Mouse (Mus musculus) Patski (cell line): ENCODE measurements around the gene Naif1. TPM values are rescaled to one million over a fixed set of nuclear protein-coding genes. Genes with fewer than 3 reads are reported as not detected.
A peak's percentile ranks its signal among the peaks of the same experiment; 100 is the strongest.
"Not testable (repeated sequence)": the region's sequence is repeated elsewhere in the genome, so short reads cannot be mapped to it uniquely, and the experiment has no call there.

ENCODE experiments used
- ATAC-seq: fragments of 100-300 bp; one replicate; pipeline ENCODE4 v1.8.0; 2021
- CTCF ChIA-PET: fragments of 350-600 bp; sonication (Branson Sonifier 250); formaldehyde crosslinking; loops from one replicate; lab custom pipeline; 2022; ENCODE audit warnings: inconsistent platforms; lab: Charles Lee
- POLR2A ChIA-PET: fragments of 350-600 bp; sonication (Branson Sonifier 250); formaldehyde crosslinking; loops from one replicate; lab custom pipeline; 2022; ENCODE audit warnings: antibody characterized with exemption, inconsistent platforms; lab: Charles Lee
- DNase-seq: peaks from one replicate; pipeline ENCODE4 v3.0.0-alpha.2; 2011; ENCODE audit warnings: low read depth, low spot score
- H3K27me3 ChIP-seq: fragments of 371-371 bp; one replicate; pipeline ENCODE4 v1.5.1; 2021
- CTCF ChIP-seq: fragments of 100-300 bp; IDR thresholded peaks from one replicate; pipeline ENCODE4 v1.5.1; 2021
- in situ Hi-C: fragments of 300-500 bp; cut with MboI; formaldehyde crosslinking; loops from 3 replicates; pipeline ENCODE4 v1.11.1; 2018; ENCODE audit warnings: low pct_unique_long_range_greater_than_20kb, mixed read lengths
- polyA plus RNA-seq: library from polyadenylated mRNA; unstranded; gene quantifications from one replicate; pipeline ENCODE4 v1.2.3, GENCODE M21; 2021

The Naif1 gene
- polyA plus RNA-seq, 1 experiment from 2014 or later, result 5.9 TPM

GRCm38 (mm10) chr2:32452441-32452971, 2.2 kb downstream of the Naif1 start:
- DNase-seq, result no peak
- ATAC-seq, result no peak
- TF ChIP-seq CTCF, result no peak
- no peaks in the 10 kb centered on the region for H3K27me3 ChIP-seq
- in situ Hi-C loops, result loop anchor here (5.0 kb wide), 1 partner anchor 35 kb away; no protein-coding TSS in a partner anchor
- POLR2A ChIA-PET, result no interaction called here
- CTCF ChIA-PET, result interaction anchor here (0.9 to 3.0 kb wide), 3 partner anchors 31 to 48 kb away, joined by 3 to 9 read pairs (median 3); no protein-coding TSS in a partner anchor

DNA sequence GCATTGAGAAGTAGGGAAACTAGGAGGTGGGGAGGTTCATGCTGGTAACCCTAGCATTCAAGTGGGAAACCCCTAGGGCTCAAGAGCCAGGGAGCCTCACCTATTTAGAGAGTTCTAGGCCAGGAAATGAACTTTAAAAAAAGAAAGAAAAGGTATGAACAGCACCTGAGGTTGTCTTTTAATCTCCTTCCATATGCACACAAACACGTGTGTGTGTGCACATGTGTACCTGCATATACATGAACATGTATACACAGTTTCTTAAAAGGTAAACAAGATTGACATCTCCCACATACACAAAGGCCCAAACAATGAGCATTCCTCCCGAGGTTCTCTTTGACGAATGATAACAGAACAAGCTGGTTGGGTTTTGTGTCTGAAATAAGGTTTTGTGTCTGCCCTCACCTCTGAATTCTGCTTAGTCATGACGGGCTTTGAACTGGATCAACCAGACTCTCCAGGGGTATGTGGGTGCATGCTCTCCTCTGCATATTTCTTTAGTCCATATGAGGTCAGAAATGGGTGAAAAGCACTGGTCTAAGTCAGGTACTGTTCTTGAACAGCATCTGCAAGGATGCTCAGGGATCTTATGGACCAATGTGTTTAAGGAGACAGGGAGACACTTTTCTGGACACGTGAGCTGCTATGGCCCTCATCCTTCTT, 3.5 kb downstream of the Naif1 start:
- CTCF ChIA-PET, result interaction anchor here (3.0 kb wide), 1 partner anchor 33 kb away, joined by 9 read pairs; no protein-coding TSS in a partner anchor
- POLR2A ChIA-PET, result no interaction called here
- TF ChIP-seq CTCF, result no peak
- no peak for DNase-seq
- no peaks in the 10 kb centered on the region for H3K27me3 ChIP-seq
- no peak for ATAC-seq
- in situ Hi-C loops, result loop anchor here (5.0 kb wide), 1 partner anchor 36 kb away; no protein-coding TSS in a partner anchor

- in situ Hi-C loops, result loop anchor here (5.0 kb wide), 1 partner anchor 37 kb away; no protein-coding TSS in a partner anchor
- ATAC-seq, result no peak
- ChIA-PET CTCF (no interaction called here), POLR2A (interaction anchor here (1.4 kb wide), 1 partner anchor 36 kb away, joined by 3 read pairs; no protein-coding TSS in a partner anchor)
- no peaks in the 10 kb centered on the region for H3K27me3 ChIP-seq
- no peak for TF ChIP-seq CTCF
- DNase-seq, result no peak
Measured at GRCm38 (mm10) chr2:32454633-32455032, 4.4 kb downstream of the Naif1 start.

DNA sequence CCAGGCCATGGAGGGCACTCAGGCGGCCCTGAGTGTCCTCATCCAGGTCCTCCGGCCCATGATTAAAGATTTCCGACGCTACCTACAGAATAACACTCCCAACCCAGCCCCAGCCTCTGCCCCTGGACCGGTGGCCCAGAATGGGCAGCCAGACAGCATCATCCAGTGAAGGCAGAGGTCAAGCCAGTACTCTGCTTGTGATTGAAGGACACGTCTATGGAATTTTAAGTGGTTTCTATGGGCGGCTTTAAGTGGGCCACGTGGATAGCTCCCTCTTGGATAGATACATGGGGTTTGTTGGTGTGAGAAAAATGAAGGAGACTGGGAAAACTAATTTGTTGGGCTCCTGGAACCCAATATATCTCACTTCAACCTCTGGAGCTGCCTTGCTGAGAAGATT, 4.8 kb downstream of the Naif1 start:
- TF ChIP-seq CTCF, result no peak
- POLR2A ChIA-PET, result interaction anchor here (1.4 kb wide), 1 partner anchor 37 kb away, joined by 3 read pairs; no protein-coding TSS in a partner anchor
- CTCF ChIA-PET, result no interaction called here
- in situ Hi-C loops, result no loop called here
- no peak for ATAC-seq
- no peak for DNase-seq
- H3K27me3 ChIP-seq, result no peaks in the 10 kb centered on the region

GRCm38 (mm10) chr2:32458300-32458699, 8.0 kb downstream of the Naif1 start:
- ChIA-PET CTCF (interaction anchor here (1.1 to 1.2 kb wide), 2 partner anchors 18 to 21 kb away, joined by 3 read pairs; no protein-coding TSS in a partner anchor), POLR2A (interaction anchor here (1.3 kb wide), 1 partner anchor 36 kb away, joined by 3 read pairs; no protein-coding TSS in a partner anchor)
- no peaks in the 10 kb centered on the region for H3K27me3 ChIP-seq
- no peak for TF ChIP-seq CTCF
- DNase-seq (peak; percentile 51), ATAC-seq (peak; percentile 73)
- in situ Hi-C loops, result no loop called here

DNA sequence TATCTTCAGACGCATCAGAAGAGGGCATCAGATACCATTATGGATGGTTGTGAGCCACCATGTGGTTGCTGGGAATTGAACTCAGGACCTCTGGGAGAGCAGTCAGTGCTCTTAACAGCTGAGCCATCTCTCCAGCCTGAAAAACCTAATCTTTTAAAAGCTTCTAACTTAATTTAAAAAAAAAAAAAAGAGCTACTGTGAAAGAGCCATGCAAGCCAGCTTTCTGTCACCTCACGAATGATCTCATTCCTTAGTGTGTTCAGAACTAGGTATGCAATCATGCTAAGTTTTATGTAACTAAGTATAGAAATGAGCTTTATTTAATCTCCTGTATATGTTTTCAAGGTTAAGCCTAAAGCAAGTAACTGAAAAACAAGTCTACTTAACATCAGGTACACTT, 9.4 kb downstream of the Naif1 start:
- no peak for TF ChIP-seq CTCF
- no peaks in the 10 kb centered on the region for H3K27me3 ChIP-seq
- DNase-seq (no peak), ATAC-seq (no peak)
- ChIA-PET CTCF (interaction anchor here (0.9 to 1.7 kb wide), 2 partner anchors 18 to 55 kb away, joined by 3 to 6 read pairs; no protein-coding TSS in a partner anchor), POLR2A (interaction anchor here (0.7 to 0.9 kb wide), 2 partner anchors 12 to 48 kb away, joined by 5 to 8 read pairs; no protein-coding TSS in a partner anchor)
- in situ Hi-C loops, result no loop called here

GRCm38 (mm10) chr2:32463773-32464172, 13.5 kb downstream of the Naif1 start:
- ChIA-PET CTCF (interaction anchor here (0.9 to 1.7 kb wide), 4 partner anchors 19 to 59 kb away, joined by 3 to 7 read pairs (median 4); no protein-coding TSS in a partner anchor), POLR2A (interaction anchor here (0.5 kb wide), 1 partner anchor 71 kb away, joined by 11 read pairs; the partner anchor contains the start of gene Fam102a)
- H3K27me3 ChIP-seq, result no peaks in the 10 kb centered on the region
- DNase-seq, result no peak
- in situ Hi-C loops, result no loop called here
- TF ChIP-seq CTCF, result no peak
- no peak for ATAC-seq

GRCm38 (mm10) chr2:32464212-32464891, 14.1 kb downstream of the Naif1 start:
- ATAC-seq (no peak), DNase-seq (no peak)
- in situ Hi-C loops, result no loop called here
- no peak for TF ChIP-seq CTCF
- ChIA-PET CTCF (interaction anchor here (1.0 to 1.7 kb wide), 4 partner anchors 19 to 60 kb away, joined by 3 to 7 read pairs (median 6); no protein-coding TSS in a partner anchor), POLR2A (interaction anchor here (0.5 kb wide), 1 partner anchor 71 kb away, joined by 11 read pairs; the partner anchor contains the start of gene Fam102a)
- no peaks in the 10 kb centered on the region for H3K27me3 ChIP-seq

GRCm38 (mm10) chr2:32471001-32471680, 20.9 kb downstream of the Naif1 start:
- ChIA-PET CTCF (no interaction called here), POLR2A (no interaction called here)
- no peak for TF ChIP-seq CTCF
- DNase-seq (no peak), ATAC-seq (no peak)
- H3K27me3 ChIP-seq, result no peaks in the 10 kb centered on the region
- in situ Hi-C loops, result no loop called here

- no peak for ATAC-seq
- ChIA-PET CTCF (no interaction called here), POLR2A (no interaction called here)
- DNase-seq, result no peak
- no peaks in the 10 kb centered on the region for H3K27me3 ChIP-seq
- TF ChIP-seq CTCF, result peak; percentile 36
- in situ Hi-C loops, result no loop called here
Measured at GRCm38 (mm10) chr2:32471681-32472061, 21.4 kb downstream of the Naif1 start.

- POLR2A ChIA-PET, CTCF ChIA-PET, DNase-seq, ATAC-seq, H3K27me3 ChIP-seq, in situ Hi-C loops: not testable (repeated sequence)
Measured at GRCm38 (mm10) chr2:32475361-32475760, 25.1 kb downstream of the Naif1 start.
